Comparison of ENCODE assay signal across 23 mouse cellular contexts in the genomic region with DNA sequence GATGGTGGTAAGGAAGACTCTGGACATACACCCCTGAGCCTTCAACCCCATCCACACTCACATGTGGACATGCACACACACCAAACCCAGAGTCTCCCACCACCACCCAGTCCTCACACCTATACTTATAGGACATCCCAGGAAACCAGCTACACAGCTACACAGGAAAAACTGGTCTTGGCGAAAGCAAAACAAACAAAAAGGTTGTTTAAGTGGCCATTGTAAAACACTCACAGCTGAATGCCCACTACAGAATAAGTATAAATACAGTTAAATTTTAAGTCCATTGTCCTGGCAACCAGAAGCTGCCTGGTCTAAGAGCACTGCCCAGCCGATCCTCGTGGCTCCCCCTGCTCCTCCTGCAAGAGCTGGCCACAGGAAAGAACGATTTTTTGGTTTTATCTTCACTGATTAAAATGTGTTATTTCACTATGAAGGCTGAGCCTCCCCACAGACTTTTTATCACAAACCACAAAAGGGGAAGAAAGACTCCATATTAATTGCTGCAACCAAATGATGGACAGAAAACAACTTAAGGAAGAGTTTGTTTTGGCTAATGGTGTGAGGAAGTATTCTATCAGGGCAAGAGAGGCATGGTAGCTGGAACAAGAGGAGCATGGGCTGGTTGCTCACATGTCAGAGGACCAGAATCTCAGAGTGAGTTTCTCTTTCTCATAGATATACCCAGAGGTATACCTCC.
DNase-seq lines count a peak whose midpoint lies in the region; ATAC-seq and TF ChIP-seq lines count a peak whose summit lies in the region.
"Had no signal": no experiment of that assay in that cellular context is flagged by ENCODE, and none has a peak within 500 bp of the region (broad histone marks: within the 10 kb centered on the region; RNA-seq: fewer than 3 reads in every experiment).

No protein-coding gene starts in this region.

- H3K79me2 ChIP-seq in heart, adult 2 months (replicated peaks; ENCODE audit: control insufficient read depth, insufficient read depth, low read length), result no peaks in the 10 kb centered on the region

- no peak; the same call in 1 of the 2 replicates for TF ChIP-seq EP300 in lung, postnatal 0 days (IDR thresholded peaks at IDR 0.05)
- TF ChIP-seq EP300 in heart, adult 2 months (IDR thresholded peaks at IDR 0.05; ENCODE audit: insufficient read depth, low read depth, low read length), result no peak

- no peak overlapping the region for H3K9ac ChIP-seq in lung, postnatal 0 days (replicated peaks; ENCODE audit: low read depth)
- H3K9ac ChIP-seq in forebrain, postnatal 0 days, result no peak overlapping the region
- H3K9ac ChIP-seq in heart, adult 2 months (ENCODE audit: low read depth, low read length), result no peak overlapping the region
- H3K9ac ChIP-seq: liver, embryonic 15.5 days; neural tube, embryonic 12.5 days had no signal

- H3K4me3 ChIP-seq in testis, adult 2 months (ENCODE audit: control insufficient read depth, low read depth, low read length), result peak overlapping the region; percentile 61
- no peak overlapping the region for H3K4me3 ChIP-seq in lung, postnatal 0 days (ENCODE audit: low read depth, low read length)
- no peak overlapping the region for H3K4me3 ChIP-seq in forebrain, postnatal 0 days (ENCODE audit: low read depth, low read length)
- no peak overlapping the region for H3K4me3 ChIP-seq in heart, adult 2 months
- H3K4me3 ChIP-seq: layer of hippocampus, adult 2 months; limb, embryonic 10.5 days; liver, embryonic 15.5 days; megakaryocyte, embryonic 14.5 days; neural tube, embryonic 12.5 days had no signal

- H3K27ac ChIP-seq in testis, adult 2 months (ENCODE audit: control insufficient read depth, insufficient read depth, low read depth, low read length), result no peak overlapping the region
- H3K27ac ChIP-seq in lung, postnatal 0 days (ENCODE audit: low read length), result no peak overlapping the region
- no peak overlapping the region for H3K27ac ChIP-seq in forebrain, postnatal 0 days (ENCODE audit: low read depth, low read length)
- no peak overlapping the region for H3K27ac ChIP-seq in heart, adult 2 months
- H3K27ac ChIP-seq: hindbrain, postnatal 0 days; layer of hippocampus, adult 2 months; limb, embryonic 10.5 days; liver, embryonic 15.5 days; neural tube, embryonic 12.5 days had no signal

- H3K27me3 ChIP-seq in testis, adult 2 months (ENCODE audit: control insufficient read depth, insufficient read depth, low read length), result no peaks in the 10 kb centered on the region
- no peaks in the 10 kb centered on the region for H3K27me3 ChIP-seq in lung, postnatal 0 days (replicated peaks; ENCODE audit: insufficient read depth, low read length)
- H3K27me3 ChIP-seq in forebrain, postnatal 0 days (ENCODE audit: insufficient read depth, low read length), result no peaks in the 10 kb centered on the region
- no peaks in the 10 kb centered on the region for H3K27me3 ChIP-seq in heart, adult 2 months (ENCODE audit: control insufficient read depth, insufficient read depth, low read length)
- H3K27me3 ChIP-seq: liver, embryonic 15.5 days; megakaryocyte, embryonic 14.5 days; neural tube, embryonic 12.5 days had no signal

- no peaks in the 10 kb centered on the region for H3K4me1 ChIP-seq in testis, adult 2 months (ENCODE audit: control insufficient read depth, insufficient read depth, low read length)
- no peaks in the 10 kb centered on the region; the same call in 1 of the 2 replicates for H3K4me1 ChIP-seq in lung, postnatal 0 days (ENCODE audit: insufficient read depth, low read depth, low read length)
- H3K4me1 ChIP-seq in forebrain, postnatal 0 days (ENCODE audit: insufficient read depth), result peaks cover 6% of the 10 kb centered on the region; the same call in 1 of the 2 replicates
- no peaks in the 10 kb centered on the region for H3K4me1 ChIP-seq in heart, adult 2 months (ENCODE audit: control insufficient read depth, insufficient read depth, low read length)
- H3K4me1 ChIP-seq: liver, embryonic 15.5 days; megakaryocyte, embryonic 14.5 days had no signal

- intact Hi-C loops in heart, adult 2 months (cut with DNase I), result no loop called here

- WGBS in lung, postnatal 0 days, result 38% methylated on average over 4 of the region's 4 CpGs
- 58% methylated on average over 4 of the region's 4 CpGs for WGBS in forebrain, postnatal 0 days
- 41% methylated on average over 4 of the region's 4 CpGs for WGBS in heart, adult 2 months

- no peak for TF ChIP-seq POLR2A in testis, adult 2 months (IDR thresholded peaks at IDR 0.05; ENCODE audit: control insufficient read depth, low read depth, low read length)
- no peak for TF ChIP-seq POLR2A in heart, adult 2 months (IDR thresholded peaks at IDR 0.05; ENCODE audit: insufficient read depth, low read depth, low read length)

- H3K4me2 ChIP-seq in lung, postnatal 0 days (replicated peaks; ENCODE audit: low read depth, low read length), result no peak overlapping the region
- H3K4me2 ChIP-seq in forebrain, postnatal 0 days (ENCODE audit: low read depth), result no peak overlapping the region
- H3K4me2 ChIP-seq: heart, embryonic 11.5 days; liver, embryonic 15.5 days; neural tube, embryonic 12.5 days had no signal

- peak; percentile 88 for ATAC-seq in lung, postnatal 0 days
- ATAC-seq in megakaryocyte progenitor cell, adult 5-6 weeks (replicated peaks; ENCODE audit: poor library complexity), result peak; percentile 83
- no peak for ATAC-seq in forebrain, postnatal 0 days
- ATAC-seq: activated CD4-positive, CD25-positive, alpha-beta regulatory T cell, adult 4 months; hindbrain, postnatal 0 days; intestine, embryonic 16.5 days had no signal

- no peaks in the 10 kb centered on the region for H3K9me3 ChIP-seq in lung, postnatal 0 days (ENCODE audit: low read length)
- no peaks in the 10 kb centered on the region for H3K9me3 ChIP-seq in forebrain, postnatal 0 days (ENCODE audit: low read length)
- H3K9me3 ChIP-seq: limb, embryonic 10.5 days; liver, embryonic 15.5 days; megakaryocyte, embryonic 14.5 days; neural tube, embryonic 12.5 days had no signal

- TF ChIP-seq CTCF in testis, adult 2 months (IDR thresholded peaks at IDR 0.05; ENCODE audit: control insufficient read depth, insufficient read depth, insufficient replicate concordance, low read depth, low read length), result no peak
- no peak for TF ChIP-seq CTCF in lung, postnatal 0 days (IDR thresholded peaks at IDR 0.05)
- TF ChIP-seq CTCF in forebrain, postnatal 0 days (IDR thresholded peaks at IDR 0.05; ENCODE audit: low read depth), result no peak
- no peak for TF ChIP-seq CTCF in heart, adult 2 months (IDR thresholded peaks at IDR 0.05)

- no peaks in the 10 kb centered on the region for H3K36me3 ChIP-seq in testis, adult 2 months (ENCODE audit: control insufficient read depth, insufficient read depth, low read length)
- H3K36me3 ChIP-seq in lung, postnatal 0 days (ENCODE audit: insufficient read depth, low read length), result no peaks in the 10 kb centered on the region
- H3K36me3 ChIP-seq in forebrain, postnatal 0 days (ENCODE audit: insufficient read depth), result peaks cover 8% of the 10 kb centered on the region; the same call in 1 of the 2 replicates
- H3K36me3 ChIP-seq in heart, adult 2 months (ENCODE audit: control insufficient read depth, insufficient read depth, low read length), result no peaks in the 10 kb centered on the region
- H3K36me3 ChIP-seq: limb, embryonic 10.5 days; liver, embryonic 15.5 days had no signal

- no peak for DNase-seq in testis, postnatal 10 days (ENCODE audit: low spot score)
- DNase-seq in lung, postnatal 0 days (ENCODE audit: low spot score), result peak; percentile 85
- no peak for DNase-seq in forebrain, postnatal 0 days
- DNase-seq in thymus, postnatal 10 days (ENCODE audit: low spot score in 2 of 2), result no peak
- no peak for DNase-seq in heart, adult 2 months
- DNase-seq: adrenal gland, postnatal 10 days; cerebellum, adult 9-10 months; kidney, postnatal 25 days; liver; right cerebral cortex, postnatal 14 days; spleen, adult 18-20 months; thymus, postnatal 36 days had no signal
